Mouse (Mus musculus): ENCODE measurements around the gene Prps1l3.

DNA sequence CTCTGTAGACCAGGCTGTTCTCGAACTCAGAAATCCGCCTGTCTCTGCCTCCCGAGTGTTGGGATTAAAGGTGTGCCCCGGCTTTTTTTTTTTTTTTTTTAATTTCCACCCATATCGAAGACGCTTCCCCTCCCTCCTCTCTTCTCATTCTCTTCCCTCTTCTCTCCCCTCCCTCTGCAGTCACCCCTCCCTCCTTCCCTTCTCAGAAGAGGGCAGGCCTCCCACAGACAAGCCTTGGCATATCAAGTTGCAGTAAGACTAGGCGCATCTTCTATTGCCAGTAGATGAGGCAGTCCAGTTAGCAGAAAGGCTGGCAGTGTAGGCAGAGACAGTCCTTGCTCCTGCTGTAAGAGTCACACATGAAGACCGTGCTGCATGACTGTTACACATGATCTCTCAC lies 2.4 kb upstream of the Prps1l3 start:
- no peak for TF ChIP-seq CTCF (IDR thresholded peaks at IDR 0.05; ENCODE audit: low read depth, low read length)
- no peak for TF ChIP-seq GATA1 (IDR thresholded peaks at IDR 0.05; ENCODE audit: borderline replicate concordance, low read length)
- TF ChIP-seq TAL1 (conservative IDR thresholded peaks at IDR 0.05; ENCODE audit: low read depth, low read length) = no peak

Measured in G1E (cell line).